Mouse (Mus musculus): ENCODE data around the gene Katnal1. TPM values are rescaled to one million over a fixed set of nuclear protein-coding genes. Genes with fewer than 3 reads are reported as not detected.
A peak's percentile ranks its signal among the peaks of the same experiment; 100 is the strongest.

The Katnal1 gene
- total RNA-seq, 2 experiments from 2014 or later = 4.4 TPM

DNA sequence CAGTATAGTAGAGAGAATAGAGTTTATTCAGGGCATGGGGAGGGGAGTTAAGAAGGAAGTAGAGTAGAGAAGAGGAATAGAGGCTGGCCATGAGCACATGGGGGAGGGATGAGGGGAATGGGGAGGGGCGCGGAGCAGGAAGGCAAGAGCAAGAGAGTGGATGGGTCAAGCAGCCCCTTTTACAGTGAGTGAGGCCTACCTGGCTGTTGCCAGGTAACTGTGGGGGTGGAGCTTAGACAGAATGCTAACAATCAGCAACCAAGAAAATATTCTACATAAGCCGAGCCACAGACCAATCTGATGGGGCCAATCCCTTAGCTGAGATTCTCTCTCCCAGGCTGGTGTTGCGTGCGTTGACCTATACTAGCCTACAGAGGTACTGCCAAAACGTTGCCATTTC lies 26.5 kb upstream of the Katnal1 start:
- no peak for ATAC-seq (replicated peaks; ENCODE audit: poor library complexity, severe bottlenecking)

DNA sequence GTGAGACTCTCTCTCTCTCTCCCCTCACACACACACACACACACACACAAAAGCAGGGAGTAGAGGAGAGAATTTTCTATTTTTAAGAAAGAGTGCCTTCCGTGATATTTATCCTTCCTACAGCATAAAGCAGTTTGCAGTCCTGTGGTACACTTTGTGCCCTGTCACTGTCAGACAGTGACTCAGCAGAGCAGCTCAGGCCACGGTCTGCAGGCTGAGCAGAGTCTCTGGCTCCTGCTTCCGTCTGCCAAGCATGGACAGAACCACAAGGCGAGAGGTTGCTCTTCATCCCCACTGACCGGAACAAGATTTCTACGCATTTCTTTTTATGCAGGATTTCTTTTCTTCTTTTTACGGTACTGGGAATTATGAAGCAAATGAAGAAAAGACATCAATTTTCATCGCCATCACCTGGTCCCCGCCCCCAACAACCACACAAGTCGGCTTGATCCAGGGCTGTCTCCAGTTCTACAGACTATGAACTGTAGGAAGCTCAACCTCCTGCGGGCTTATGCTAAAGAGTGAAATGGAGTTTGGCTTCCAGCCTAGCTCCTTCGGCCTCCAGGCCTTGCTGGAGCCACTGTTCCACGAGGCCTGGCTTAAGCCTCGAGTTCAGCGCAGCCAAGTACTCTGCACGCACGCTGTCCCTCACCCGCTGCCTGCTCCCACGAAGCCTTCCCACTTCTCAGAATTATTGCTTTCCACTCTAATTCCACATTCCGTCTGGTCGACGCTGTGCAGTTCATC lies 25.4 kb upstream of the Katnal1 start:
- peak; percentile 53 for ATAC-seq (replicated peaks; ENCODE audit: poor library complexity, severe bottlenecking)

DNA sequence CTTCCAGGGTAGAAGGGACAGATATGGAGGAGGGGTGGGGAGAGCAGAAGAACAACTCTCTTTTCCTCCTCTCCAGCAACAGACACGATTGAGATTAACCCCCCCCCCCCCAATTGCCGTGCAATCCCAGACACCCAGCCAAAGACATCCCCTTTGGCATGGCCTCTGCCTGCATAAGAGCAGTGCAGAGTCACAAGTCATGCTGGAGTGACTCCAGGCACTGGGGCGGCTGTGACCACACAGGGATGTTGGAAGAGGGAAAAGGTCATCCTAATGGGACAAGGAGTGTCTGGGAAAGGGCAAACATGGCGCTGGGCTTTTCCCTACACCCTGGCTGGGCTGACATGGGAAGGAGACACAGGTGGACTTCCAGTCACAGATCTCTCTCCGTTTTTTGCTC lies 24.0 kb upstream of the Katnal1 start:
- no peak for ATAC-seq (replicated peaks; ENCODE audit: poor library complexity, severe bottlenecking)

DNA sequence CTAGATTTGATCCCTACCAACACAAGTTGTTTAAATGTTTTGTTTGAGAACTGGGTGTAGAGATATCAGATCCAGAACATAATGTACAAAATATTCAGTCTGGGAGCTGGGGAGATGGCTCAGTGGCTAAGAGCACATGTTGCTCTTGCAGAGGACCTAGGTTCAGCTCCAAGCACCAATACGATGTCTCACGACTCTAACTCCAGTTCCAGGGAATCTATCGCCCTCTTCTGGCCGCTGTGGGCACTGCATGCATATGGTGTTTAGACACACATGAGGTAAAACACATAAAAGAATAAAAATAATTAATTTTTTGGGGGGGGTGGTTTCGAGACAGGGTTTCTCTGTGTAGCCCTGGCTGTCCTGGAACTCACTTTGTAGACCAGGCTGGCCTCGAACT lies 23.3 kb upstream of the Katnal1 start:
- no peak for ATAC-seq (replicated peaks; ENCODE audit: poor library complexity, severe bottlenecking)

DNA sequence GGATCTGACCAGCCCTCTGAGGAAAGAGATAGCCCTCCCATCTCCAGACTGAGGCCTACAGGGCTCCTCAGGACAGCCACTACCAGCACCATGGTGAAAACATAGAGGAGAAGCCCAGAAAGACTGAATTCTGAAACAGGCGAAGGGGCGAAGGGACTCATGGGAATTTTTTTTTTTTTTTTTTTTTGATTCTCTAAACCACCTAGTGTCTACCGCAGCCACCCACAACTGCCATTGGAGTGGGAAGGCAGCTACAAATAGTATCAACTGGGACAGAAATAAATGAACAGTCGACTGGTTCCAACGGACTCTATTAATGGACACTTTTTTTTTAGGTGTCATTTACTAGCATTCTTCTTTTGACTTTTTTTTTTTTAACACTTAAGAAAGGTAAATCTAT lies 22.2 kb upstream of the Katnal1 start:
- ATAC-seq (replicated peaks; ENCODE audit: poor library complexity, severe bottlenecking) = no peak

DNA sequence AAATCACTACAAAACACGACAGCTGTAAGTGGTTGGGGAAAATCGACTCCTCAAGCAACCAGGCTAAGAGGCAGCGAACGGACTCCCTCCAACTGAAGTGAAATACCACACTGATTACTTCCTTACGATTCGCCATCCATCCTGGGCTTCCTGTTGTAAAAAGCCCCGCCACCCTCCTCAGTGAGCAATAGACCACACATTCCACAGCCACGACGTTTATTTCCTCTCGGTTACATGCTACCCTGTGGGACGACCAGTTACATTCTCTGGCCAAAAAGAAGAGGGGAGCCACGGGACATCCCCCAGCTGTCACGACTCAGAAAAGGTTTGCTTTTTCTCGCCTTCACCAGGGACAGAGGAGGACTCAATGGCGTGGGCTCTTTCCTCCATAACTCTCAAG lies 20.9 kb upstream of the Katnal1 start:
- peak; percentile 81 for ATAC-seq (replicated peaks; ENCODE audit: poor library complexity, severe bottlenecking)

DNA sequence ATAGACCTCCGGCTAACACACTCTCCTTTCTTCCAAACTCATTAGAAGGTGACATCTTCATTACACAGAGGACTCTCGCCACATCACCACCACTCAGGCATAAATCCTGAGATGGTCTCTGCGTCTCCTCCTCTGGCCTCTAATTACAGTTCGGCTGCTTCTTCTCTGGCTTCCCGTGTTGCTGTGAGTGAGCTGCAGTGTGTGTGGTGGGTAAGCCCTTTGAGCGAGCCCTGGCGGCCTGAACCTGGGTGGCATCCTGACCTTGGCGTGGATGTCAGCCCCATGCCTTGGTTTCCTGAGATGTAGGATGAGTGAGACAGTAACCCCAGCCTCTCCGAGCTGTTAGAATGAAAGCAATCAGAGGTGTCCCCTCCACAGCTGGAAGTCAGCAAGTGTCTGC lies 19.5 kb upstream of the Katnal1 start:
- ATAC-seq (replicated peaks; ENCODE audit: poor library complexity, severe bottlenecking) = no peak

DNA sequence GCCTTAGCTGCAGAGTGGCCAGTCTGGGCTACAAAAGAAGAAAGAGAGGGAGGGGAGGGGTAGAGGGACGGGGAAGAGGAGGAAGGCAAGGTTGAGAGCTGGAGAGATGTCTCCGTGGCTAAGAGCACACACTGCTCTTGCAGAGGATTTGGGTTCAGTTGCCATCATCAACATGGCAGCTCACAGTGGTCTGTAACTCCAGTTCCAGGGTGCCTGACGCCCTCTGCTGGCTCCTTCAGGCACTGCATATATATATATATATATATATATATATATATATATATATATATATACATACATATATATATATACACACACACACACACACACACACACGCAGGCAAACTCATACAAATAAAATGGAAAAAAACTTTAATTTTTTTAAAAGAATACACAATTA lies 18.3 kb upstream of the Katnal1 start:
- no peak for ATAC-seq (replicated peaks; ENCODE audit: poor library complexity, severe bottlenecking)

DNA sequence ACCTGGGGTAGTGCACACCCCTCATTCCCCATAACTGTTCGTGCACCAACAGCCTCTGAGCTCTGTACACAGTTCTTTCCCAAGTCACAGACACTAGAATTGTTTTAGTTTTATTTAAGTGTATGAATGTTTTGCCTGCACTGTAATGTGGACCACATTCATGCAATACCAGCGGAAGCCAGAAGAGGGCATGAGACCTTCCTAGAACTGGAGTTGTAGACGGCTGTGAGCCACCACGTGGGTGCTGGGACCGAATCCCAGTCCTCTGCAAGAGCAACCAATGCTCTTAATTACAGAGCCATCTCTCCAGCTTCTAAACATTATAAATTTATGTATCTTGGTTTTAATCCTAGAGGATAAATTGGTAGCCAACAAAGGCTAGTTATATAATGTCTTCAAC lies 17.7 kb upstream of the Katnal1 start:
- 0 out of 2 replicates have a peak, but pooled peaks have one; percentile 13 for ATAC-seq (replicated peaks; ENCODE audit: poor library complexity, severe bottlenecking)

DNA sequence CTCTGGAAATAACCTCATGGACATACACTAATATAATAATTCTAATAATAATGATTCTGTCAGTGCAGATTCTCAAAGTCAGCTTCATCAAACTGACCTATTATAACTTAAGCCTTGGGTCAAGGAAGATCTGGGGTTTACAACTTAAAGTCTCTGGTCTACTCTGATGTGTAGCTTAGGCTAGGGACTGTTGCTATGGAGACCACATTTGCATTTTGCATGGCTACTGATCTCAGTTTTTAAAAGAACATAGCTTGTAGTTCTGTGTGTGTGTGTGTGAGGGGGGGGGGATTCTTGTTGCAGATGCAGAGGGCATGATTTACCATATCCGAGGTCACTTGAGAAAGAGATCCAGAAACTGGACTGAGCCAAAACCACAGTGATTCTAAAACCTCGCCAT lies 16.6 kb upstream of the Katnal1 start:
- ATAC-seq (replicated peaks; ENCODE audit: poor library complexity, severe bottlenecking) = no peak

DNA sequence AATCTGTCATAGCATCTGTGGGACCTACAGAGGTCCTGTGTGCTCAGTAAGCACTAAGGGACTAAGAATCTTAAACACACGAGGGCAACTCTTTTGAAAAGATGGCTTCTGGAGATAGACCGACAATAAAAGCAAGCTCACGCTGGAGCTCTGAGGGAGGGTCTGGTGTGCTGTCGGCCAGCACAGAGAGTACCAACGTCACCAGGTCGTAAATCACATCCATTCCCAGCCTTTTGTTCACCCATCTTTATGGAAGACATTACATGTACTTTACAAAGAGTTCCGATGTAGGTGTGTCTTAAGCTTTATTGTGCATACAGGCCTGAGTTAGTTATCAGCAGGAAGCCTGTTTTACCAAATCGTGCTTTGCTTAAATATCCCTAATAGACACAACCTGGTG lies 14.9 kb upstream of the Katnal1 start:
- no peak for ATAC-seq (replicated peaks; ENCODE audit: poor library complexity, severe bottlenecking)

DNA sequence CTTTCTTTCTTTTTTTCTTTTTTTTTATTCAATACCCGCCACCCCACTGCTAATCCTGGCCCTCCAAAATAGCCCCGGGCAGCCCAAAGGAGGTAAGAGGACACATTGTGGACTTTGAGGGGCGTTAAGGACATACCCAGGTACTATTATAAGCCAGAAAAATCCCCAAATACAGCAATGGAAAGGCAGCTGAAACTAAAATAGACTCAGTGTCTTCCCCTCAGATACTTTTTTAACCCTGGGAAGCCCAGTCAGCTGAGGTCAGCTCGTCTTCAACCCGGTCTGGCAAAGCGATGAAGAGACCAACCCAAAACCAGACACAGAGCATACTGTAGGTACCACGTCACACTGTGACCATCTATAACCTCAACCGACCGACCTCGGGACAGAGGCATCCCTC lies 14.3 kb upstream of the Katnal1 start:
- ATAC-seq (replicated peaks; ENCODE audit: poor library complexity, severe bottlenecking) = no peak

DNA sequence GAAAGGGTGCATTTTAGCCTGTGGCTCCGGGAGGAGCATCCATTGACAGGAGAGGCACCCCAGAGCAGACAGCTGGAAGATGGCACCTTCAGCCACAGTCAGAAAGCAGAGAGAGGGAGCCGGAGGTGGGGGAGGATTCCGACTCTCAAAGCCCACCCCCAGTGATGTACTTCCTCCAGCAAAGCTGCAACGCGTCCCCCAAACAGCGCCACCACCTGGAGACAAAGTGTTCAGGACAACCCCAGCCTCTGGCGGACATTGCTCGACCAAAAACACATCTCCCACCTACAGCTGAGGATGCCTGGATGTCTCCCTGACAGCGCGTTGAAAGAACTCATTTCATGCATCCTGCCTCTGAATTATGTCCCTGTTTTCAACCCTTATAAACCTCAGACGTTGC lies 13.8 kb upstream of the Katnal1 start:
- ATAC-seq (replicated peaks; ENCODE audit: poor library complexity, severe bottlenecking) = no peak

DNA sequence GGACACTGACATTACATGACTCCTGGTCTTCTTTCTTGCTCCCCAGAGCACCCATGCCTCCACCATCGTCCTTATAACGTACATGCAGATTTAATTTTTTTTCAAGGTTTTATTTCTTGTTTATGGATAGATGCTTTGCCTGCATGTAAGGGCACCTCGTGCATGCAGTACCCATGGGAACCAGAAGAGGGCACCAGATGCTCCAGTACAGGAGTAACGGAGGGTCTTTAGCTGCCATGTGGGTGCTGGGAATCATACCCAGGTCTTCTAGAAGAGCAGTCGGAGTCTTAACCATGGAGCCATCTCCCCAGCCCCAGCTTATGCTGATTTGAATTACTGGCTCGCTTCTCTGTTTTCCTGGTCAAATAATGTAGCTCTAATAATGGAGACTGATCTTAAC lies 13.2 kb upstream of the Katnal1 start:
- no peak for ATAC-seq (replicated peaks; ENCODE audit: poor library complexity, severe bottlenecking)

DNA sequence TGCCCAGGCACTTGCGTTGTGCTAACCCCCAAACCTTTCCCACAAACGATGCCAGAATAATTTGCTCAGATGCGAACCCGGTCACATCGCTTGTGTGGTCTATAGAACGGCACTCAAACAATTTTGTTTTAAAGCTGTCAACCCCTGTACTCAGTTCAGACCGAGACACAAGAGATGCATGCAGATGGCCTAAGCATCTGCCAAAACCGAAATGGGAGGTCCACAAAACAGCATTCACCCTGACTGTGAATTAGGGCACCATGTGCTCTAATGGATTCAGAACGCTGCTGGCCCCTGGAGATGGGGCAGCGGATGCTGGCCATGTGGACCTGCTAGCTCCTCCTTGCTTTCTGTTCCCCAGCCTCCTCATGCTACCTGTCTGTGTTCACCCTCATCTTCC lies 12.7 kb upstream of the Katnal1 start:
- no peak for ATAC-seq (replicated peaks; ENCODE audit: poor library complexity, severe bottlenecking)

DNA sequence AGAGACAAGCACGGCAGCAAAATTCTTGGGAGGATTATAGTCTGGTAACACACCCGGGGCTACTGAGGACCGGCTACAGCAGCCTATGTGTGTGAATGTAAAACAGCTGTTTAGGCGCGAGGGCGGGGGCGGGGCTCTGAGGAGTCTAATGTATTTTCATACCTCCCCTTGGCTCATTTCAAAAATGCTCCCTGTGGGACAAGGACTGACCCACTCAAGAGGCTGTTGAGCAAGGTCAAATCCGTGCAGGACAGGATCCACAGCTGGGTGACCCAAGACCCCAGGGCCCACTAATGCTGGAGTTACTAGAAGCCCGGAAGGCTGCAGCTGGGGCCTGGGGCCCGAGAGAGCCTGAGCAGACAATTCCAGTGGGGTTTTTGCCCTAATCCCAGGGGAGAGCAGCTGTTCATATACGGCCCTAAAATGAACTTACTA lies 10.8 kb upstream of the Katnal1 start:
- no peak for ATAC-seq (replicated peaks; ENCODE audit: poor library complexity, severe bottlenecking)

DNA sequence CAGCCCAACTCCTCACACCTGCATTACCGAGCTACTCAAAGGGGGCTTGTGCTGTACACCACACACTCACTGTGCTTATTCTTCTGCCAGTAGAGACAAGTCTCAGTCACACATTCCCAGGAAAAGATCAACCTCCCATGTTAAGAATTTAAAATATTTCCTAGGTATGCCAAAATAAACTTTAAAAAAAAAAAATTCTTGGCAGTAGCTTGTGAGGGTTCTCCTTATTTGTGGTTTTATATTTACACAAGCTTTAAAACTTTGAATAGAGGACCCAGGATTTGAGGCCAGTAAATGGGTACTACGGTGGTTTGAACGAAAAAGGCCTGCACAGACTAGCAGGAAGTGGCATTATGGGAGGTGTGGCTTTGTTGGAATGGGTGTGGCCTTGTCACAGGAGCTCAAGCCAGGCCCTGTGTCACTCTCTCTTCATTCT lies 7.4 kb upstream of the Katnal1 start:
- ATAC-seq (replicated peaks; ENCODE audit: poor library complexity, severe bottlenecking) = no peak

DNA sequence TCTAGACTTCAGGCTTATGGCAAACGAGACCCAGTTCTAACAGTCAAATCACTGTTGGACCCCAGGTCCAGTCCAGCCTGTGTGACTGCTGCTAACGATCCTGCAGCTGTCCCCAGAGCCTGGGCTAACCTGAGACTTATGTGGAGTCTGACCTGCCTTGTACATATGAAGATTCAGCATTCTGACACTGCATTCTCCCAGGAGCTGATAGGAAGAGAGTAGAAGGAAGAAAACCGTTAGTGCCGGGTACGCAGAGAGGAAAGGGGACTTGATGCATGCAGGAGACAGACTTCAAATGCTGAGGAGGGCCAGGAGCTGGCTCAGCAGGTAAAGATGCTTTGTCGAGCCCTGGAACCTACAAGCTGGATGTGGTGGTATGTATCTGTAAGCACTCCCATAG lies 6.8 kb upstream of the Katnal1 start:
- ATAC-seq (replicated peaks; ENCODE audit: poor library complexity, severe bottlenecking) = no peak

DNA sequence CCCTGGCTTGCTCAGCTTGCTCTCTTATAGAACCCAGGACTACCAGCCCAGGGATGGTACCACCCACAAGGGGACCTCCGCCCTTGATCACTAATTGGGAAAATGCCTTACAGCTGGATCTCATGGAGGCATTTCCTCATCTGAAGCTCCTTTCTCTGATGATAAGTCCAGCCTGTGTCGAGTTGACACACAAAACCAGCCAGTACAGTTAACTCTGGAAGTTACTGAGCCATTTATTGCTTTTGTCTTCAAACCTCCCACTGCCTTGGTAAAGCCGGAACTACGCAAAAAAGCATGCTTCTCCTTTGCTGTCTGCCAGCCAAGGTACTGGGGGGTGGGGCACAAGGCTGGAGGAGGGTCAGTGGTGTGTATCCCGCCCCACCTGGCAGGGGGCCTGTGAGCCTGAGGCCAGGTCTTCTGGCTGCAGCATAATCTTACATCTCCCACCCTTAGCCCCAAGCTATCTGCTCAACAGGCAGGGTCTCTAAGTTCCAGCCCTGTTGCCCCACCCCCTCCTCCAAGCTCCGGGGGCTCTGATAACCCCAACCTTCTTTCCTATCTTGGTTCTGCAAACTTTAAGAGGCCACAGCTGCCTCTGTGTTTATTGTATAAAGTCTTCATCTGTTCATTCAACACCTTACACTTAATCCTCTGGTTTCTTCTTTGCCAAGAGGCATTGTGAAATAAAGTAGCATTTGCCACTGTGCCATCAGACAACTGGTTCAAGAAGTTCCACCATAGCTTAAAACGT lies 6.1 kb upstream of the Katnal1 start:
- no peak; the same call in 1 of the 2 replicates for ATAC-seq (replicated peaks; ENCODE audit: poor library complexity, severe bottlenecking)

DNA sequence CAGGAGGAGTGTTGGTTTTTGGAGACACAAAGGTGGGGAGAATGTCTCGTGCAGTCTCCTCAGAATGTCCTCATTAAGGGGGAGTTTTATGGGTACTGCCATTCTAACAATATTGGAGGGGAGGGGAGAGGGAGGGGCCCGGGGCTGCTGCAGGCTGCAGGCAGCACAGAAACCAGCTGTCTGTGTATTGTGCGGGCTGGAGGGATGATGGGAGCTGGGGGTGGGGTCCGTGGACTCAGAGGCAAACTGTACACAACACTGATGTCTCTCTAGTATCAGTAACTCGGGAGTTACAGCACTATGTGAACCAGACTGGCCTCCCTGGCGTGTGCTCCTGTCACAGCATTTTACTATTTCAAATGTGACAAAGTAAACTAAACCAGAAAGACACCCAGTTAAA lies 5.3 kb upstream of the Katnal1 start:
- no peak for ATAC-seq (replicated peaks; ENCODE audit: poor library complexity, severe bottlenecking)

DNA sequence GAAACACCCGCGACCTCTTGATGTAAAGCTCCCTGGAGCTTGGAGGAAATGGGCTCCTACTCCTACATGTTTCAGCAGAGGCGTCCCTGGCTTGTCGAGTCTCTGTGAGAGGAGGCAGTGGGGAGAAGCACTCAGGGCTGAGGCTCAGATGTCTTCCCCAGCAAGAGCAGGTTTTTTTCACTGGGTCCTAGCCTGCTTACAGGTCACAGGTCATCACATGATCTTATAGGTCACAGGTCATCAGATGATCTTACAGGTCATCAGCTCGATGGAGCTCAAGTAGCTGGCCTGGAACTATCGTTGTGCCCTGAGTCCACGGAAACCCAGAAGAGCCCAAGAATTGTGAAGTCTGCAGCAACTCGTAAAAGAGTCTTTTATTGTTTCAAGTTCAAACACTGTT lies 4.6 kb upstream of the Katnal1 start:
- no peak for ATAC-seq (replicated peaks; ENCODE audit: poor library complexity, severe bottlenecking)

DNA sequence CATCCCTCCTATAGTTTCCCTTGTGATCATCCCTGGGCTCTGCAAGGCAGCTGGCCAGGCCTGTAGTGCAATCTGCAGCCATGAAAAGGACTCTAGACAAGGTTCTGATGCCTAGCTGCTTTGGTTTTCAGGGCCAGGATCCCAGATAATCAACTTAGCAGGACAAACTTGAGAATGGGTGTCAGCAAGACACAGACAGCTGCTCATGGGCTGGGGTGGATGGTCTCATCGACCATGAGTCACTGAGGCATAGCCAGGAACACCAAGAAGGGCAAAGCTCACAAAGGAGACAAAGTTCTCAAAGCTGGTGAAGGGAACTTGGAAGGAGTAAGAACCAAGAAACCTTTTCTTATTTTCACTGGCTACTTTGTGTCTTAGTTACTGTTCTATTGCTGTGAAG lies 2.2 kb upstream of the Katnal1 start:
- no peak for ATAC-seq (replicated peaks; ENCODE audit: poor library complexity, severe bottlenecking)

All from granulocyte monocyte progenitor cell, adult 5-6 weeks (primary cell).